Mouse (Mus musculus) cortical plate, adult 2 months (tissue): ENCODE measurements around the gene Foxl1.

Experiments used
- CTCF ChIP-seq: fragments of 200-500 bp; IDR thresholded peaks from 2 replicates; pipeline ENCODE4 v1.5.1; 2011; ENCODE audit warnings: mild to moderate bottlenecking, control low read depth, low read length; ENCODE audit not compliant: insufficient read depth; ENCODE audit errors: extremely low read depth
- POLR2A ChIP-seq: fragments of 200-500 bp; IDR thresholded peaks from 2 replicates; pipeline ENCODE4 v1.6.1; 2011; ENCODE audit warnings: mild to moderate bottlenecking, low read length, control low read depth; ENCODE audit not compliant: insufficient read depth; ENCODE audit errors: extremely low read depth

DNA sequence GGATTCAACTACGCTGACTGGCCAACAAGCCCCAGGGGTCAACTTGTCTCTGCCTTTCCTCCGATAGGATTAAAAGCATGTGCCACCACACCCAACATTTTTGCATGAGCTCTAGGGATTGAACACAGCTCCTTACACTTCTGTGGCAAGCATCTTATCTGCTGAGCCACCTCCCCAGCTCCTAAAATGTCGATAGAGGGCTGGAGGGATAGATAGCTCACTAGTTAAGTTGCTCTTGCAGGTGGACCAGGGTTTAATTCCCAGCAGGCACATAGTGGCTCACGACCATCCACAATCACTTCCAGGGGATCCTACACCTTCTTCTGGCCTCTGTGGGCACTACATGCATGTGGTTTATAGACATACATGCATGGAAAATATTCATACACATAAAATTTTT is 34.7 kb downstream of the Foxl1 start:
- TF ChIP-seq CTCF (no peak), POLR2A (no peak)
